Mouse (Mus musculus): Measurements from ENCODE around the gene Tmem59l. TPM values are rescaled to one million over a fixed set of nuclear protein-coding genes. Genes with fewer than 3 reads are reported as not detected.

Gene Tmem59l
- polyA plus RNA-seq, 1 experiment from 2014 or later, result 0.33 TPM

DNA sequence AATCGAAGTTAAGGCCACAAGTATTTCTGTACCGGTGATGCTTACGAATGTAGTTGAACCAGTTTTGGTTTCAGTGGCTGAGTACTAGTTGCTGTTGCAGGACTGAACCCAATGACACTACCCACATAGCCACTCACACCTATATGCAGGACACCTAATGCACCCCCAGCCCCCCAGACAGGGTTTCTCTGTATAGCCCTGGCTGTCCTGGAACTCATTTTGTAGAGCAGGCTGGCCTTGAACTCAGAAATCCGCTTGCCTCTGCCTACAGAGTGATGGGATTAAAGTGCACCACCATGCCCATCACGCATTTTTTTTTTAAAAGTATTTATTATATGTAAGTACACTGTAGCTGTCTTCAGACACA is 19.9 kb upstream of the Tmem59l start:
- Histone ChIP-seq H3K4me3 (replicated peaks) (peak overlapping the region; percentile 79), H3K9me3 (replicated peaks) (no peaks in the 10 kb centered on the region), H3K4me1 (replicated peaks) (peaks cover 79% of the 10 kb centered on the region), H3K4me2 (peak overlapping the region; percentile 93), H3K9ac (peak overlapping the region; percentile 89), H3K36me3 (peaks cover 29% of the 10 kb centered on the region), H3K27me3 (peaks cover 18% of the 10 kb centered on the region), H3K27ac (peak overlapping the region; percentile 95)
- no peak for ATAC-seq (ENCODE audit: low read depth)
- 41% methylated on average over 5 of the region's 5 CpGs for WGBS (ENCODE audit: insufficient replicate concordance)
- DNase-seq, result no peak

GRCm38 (mm10) chr8:70506328-70507026 is 19.3 kb upstream of the Tmem59l start, which contains the start of gene Rex1bd:
Gene Rex1bd, minus strand, starts transcription at chr8:70506752.
- ATAC-seq (ENCODE audit: low read depth) (peak; percentile 83), DNase-seq (peak; percentile 93)
- H3K4me2 ChIP-seq, result peak within 1 kb of the TSS; percentile 93
- no peaks in the 10 kb centered on the region for H3K9me3 ChIP-seq (replicated peaks)
- H3K9ac ChIP-seq, result peak within 1 kb of the TSS; percentile 89
- H3K4me3 ChIP-seq (replicated peaks), result peak within 1 kb of the TSS; percentile 79
- WGBS (ENCODE audit: insufficient replicate concordance), result under 1% methylated on average over 40 of the region's 40 CpGs
- peaks cover 79% of the 10 kb centered on the region for H3K4me1 ChIP-seq (replicated peaks)
- H3K36me3 ChIP-seq, result peaks cover 29% of the 10 kb centered on the region
- H3K27me3 ChIP-seq, result peaks cover 24% of the 10 kb centered on the region
- H3K27ac ChIP-seq, result peak within 1 kb of the TSS; percentile 95

DNA sequence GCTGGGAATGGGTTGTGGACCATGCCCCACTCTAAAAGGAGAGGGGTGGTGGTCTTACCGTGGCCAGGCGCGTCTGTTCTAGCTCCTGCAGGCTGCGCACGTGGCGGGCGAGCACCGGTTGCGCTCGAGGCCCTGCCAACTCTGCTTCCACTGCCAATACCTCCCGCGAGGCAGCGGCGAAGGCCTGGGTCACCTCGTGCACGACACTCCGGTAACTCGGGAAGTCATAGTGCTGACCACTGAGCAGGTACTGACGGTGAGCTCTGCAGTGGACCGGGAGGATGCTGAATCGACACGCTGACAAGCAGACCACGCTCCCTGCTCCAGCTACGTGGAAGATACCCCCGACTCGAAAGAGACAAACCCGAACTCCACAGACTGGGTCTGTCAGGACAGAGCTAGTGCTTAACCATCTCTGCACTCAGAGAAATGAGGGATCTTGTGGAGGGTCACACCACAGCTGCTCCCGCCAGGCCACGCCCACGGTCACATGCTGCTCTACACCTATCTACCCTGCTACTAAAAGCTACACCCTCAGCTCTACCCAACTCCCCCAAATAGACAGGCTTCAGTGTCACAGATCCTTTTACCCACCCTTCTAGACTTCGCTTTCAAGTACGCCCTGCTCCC is 18.7 kb upstream of the Tmem59l start:
- Histone ChIP-seq H3K4me3 (replicated peaks) (peak overlapping the region; percentile 79), H3K36me3 (peaks cover 29% of the 10 kb centered on the region), H3K9ac (peak overlapping the region; percentile 89), H3K27me3 (peaks cover 30% of the 10 kb centered on the region), H3K4me1 (replicated peaks) (peaks cover 82% of the 10 kb centered on the region), H3K27ac (peak overlapping the region; percentile 95), H3K4me2 (peak overlapping the region; percentile 93), H3K9me3 (replicated peaks) (no peaks in the 10 kb centered on the region)
- WGBS (ENCODE audit: insufficient replicate concordance), result 39% methylated on average over 32 of the region's 32 CpGs
- DNase-seq (no peak), ATAC-seq (ENCODE audit: low read depth) (peak; percentile 24)

GRCm38 (mm10) chr8:70504851-70505250 is 17.7 kb upstream of the Tmem59l start:
- ATAC-seq (ENCODE audit: low read depth) (no peak), DNase-seq (peak; percentile 74)
- H3K27ac ChIP-seq, result no peak overlapping the region
- H3K4me2 ChIP-seq, result peak overlapping the region; percentile 93
- no peaks in the 10 kb centered on the region for H3K9me3 ChIP-seq (replicated peaks)
- H3K27me3 ChIP-seq, result peaks cover 39% of the 10 kb centered on the region
- H3K36me3 ChIP-seq, result peaks cover 29% of the 10 kb centered on the region
- no peak overlapping the region for H3K4me3 ChIP-seq (replicated peaks)
- H3K4me1 ChIP-seq (replicated peaks), result peaks cover 91% of the 10 kb centered on the region
- 58% methylated on average over 3 of the region's 3 CpGs for WGBS (ENCODE audit: insufficient replicate concordance)
- H3K9ac ChIP-seq, result no peak overlapping the region

GRCm38 (mm10) chr8:70504291-70504716 is 17.1 kb upstream of the Tmem59l start:
- H3K36me3 ChIP-seq, result peaks cover 28% of the 10 kb centered on the region
- H3K4me1 ChIP-seq (replicated peaks), result peaks cover 94% of the 10 kb centered on the region
- no peak overlapping the region for H3K4me2 ChIP-seq
- no peaks in the 10 kb centered on the region for H3K9me3 ChIP-seq (replicated peaks)
- H3K27me3 ChIP-seq, result peaks cover 44% of the 10 kb centered on the region
- DNase-seq (no peak), ATAC-seq (ENCODE audit: low read depth) (no peak)
- 86% methylated on average over 16 of the region's 16 CpGs for WGBS (ENCODE audit: insufficient replicate concordance)
- no peak overlapping the region for H3K4me3 ChIP-seq (replicated peaks)
- no peak overlapping the region for H3K9ac ChIP-seq
- H3K27ac ChIP-seq, result no peak overlapping the region

DNA sequence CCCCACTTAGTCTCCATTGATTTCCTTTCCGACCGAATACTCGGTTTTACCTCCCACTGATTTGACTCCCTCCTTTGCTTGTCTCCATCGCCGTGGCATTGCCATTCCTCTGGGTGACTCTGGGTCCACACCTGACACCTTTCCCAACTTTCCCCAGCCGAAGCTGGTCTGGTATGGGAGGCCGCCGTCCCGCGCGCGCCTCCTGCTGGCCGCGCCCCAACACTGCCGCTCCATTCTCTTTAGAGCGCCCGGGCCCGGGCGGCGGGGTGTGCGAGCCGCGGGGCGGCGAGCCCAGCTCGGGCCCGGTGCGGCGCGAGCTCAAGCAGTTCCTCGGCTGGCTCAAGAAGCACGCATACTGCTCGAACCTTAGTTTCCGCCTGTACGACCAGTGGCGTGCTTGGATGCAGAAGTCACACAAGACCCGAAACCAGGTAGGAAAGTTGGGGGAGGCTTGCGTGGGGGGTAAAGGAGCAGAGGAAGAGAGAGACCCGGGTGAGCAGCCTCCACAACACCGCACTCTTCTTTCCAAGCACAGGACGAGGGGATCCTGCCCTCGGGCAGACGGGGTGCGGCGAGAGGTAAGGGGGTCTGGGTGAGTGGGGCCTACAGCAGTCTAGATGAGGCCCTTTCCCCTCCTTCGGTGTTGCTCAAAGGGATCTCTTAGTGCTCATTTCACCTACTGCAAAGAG is 16.0 kb upstream of the Tmem59l start:
- Histone ChIP-seq H3K9ac (peak overlapping the region; percentile 62), H3K27me3 (peaks cover 55% of the 10 kb centered on the region), H3K9me3 (replicated peaks) (no peaks in the 10 kb centered on the region), H3K4me2 (peak overlapping the region; percentile 72), H3K27ac (peak overlapping the region; percentile 21; the same call in 1 of the 2 replicates), H3K4me1 (replicated peaks) (peaks cover 94% of the 10 kb centered on the region), H3K4me3 (replicated peaks) (0 out of 2 replicates have a peak overlapping the region, but pooled peaks have one; percentile 2), H3K36me3 (peaks cover 17% of the 10 kb centered on the region)
- ATAC-seq (ENCODE audit: low read depth) (no peak), DNase-seq (peak; percentile 59)
- 18% methylated on average over 46 of the region's 46 CpGs for WGBS (ENCODE audit: insufficient replicate concordance)

DNA sequence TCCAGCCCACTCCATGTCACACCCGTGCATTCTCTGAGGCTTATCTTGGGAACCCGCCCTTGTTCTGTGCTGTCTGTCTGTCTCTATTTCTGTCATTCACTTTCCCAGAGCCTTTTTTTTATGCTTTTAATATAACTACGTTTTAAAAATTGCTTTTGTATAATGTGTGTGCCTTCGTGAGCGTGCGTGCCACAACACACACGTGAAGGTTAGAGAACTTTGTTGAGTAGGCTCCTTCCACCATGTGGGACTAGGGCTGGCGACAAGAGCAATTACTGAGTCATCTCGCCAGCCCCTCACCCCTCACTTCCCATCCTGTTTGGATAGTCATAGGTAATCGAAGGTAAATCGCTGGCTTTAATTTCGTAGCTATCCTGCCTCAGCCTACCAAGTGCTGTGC is 15.4 kb upstream of the Tmem59l start:
- Histone ChIP-seq H3K4me1 (replicated peaks) (peaks cover 89% of the 10 kb centered on the region), H3K4me2 (peak overlapping the region; percentile 72), H3K9me3 (replicated peaks) (no peaks in the 10 kb centered on the region), H3K36me3 (peaks cover 10% of the 10 kb centered on the region), H3K27me3 (peaks cover 62% of the 10 kb centered on the region), H3K27ac (no peak overlapping the region; the same call in 1 of the 2 replicates), H3K4me3 (replicated peaks) (peak overlapping the region; percentile 47), H3K9ac (peak overlapping the region; percentile 62)
- no peak for DNase-seq
- ATAC-seq (ENCODE audit: low read depth), result no peak
- 34% methylated on average over 12 of the region's 12 CpGs for WGBS (ENCODE audit: insufficient replicate concordance)

DNA sequence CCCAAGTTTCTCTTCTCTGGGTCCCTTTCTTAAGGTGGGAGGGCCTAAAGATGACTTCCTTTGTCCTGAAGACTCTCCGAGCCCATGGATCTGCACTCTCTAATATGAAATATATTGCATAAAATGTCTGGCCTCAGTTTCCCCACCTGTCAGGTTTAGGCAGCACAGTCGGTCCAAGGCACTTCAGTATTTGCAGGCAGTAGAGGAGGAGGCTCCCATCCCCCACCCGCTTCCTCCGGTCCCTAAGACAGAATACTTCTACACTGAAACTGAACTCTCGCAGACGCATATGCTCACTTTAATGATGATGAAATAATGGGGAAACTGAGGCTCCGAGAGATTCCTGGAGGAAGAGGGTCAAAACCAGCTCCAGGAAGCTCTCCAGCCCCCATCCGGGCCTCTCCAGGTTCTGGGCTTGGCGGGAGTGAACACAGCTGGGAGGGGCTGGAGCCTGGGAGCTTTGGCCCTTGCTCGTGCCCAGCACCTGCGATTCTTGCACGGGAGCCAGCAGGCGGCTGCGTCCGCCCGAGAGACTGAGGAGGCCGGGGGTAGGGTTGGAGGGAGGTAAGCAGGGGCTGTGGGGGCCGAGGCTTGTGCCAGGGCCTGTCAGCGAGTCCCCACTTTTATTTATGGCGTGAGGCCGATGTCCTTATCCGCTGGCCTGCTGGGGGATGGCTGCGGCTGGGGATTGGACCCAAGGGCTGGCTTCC is 14.8 kb upstream of the Tmem59l start:
- Histone ChIP-seq H3K4me2 (peak overlapping the region; percentile 72), H3K27ac (peak overlapping the region; percentile 84), H3K4me3 (replicated peaks) (peak overlapping the region; percentile 47), H3K9me3 (replicated peaks) (no peaks in the 10 kb centered on the region), H3K4me1 (replicated peaks) (peaks cover 83% of the 10 kb centered on the region), H3K36me3 (peaks cover 4% of the 10 kb centered on the region), H3K9ac (peak overlapping the region; percentile 62), H3K27me3 (peaks cover 67% of the 10 kb centered on the region)
- no peak for ATAC-seq (ENCODE audit: low read depth)
- WGBS (ENCODE audit: insufficient replicate concordance), result 17% methylated on average over 23 of the region's 23 CpGs
- DNase-seq, result no peak

- peak overlapping the region; percentile 84 for H3K27ac ChIP-seq
- H3K9me3 ChIP-seq (replicated peaks), result no peaks in the 10 kb centered on the region
- peaks cover 4% of the 10 kb centered on the region; the same call in 1 of the 2 replicates for H3K36me3 ChIP-seq
- H3K9ac ChIP-seq, result peak overlapping the region; percentile 62
- DNase-seq, result peak; percentile 79
- peak; percentile 86 for ATAC-seq (ENCODE audit: low read depth)
- H3K4me2 ChIP-seq, result peak overlapping the region; percentile 72
- peaks cover 81% of the 10 kb centered on the region for H3K27me3 ChIP-seq
- peak overlapping the region; percentile 47 for H3K4me3 ChIP-seq (replicated peaks)
- H3K4me1 ChIP-seq (replicated peaks), result peaks cover 76% of the 10 kb centered on the region
- WGBS (ENCODE audit: insufficient replicate concordance), result 3% methylated on average over 39 of the region's 39 CpGs
These were observed 13.5 kb upstream of the Tmem59l start for GRCm38 (mm10) chr8:70500386-70501301.

GRCm38 (mm10) chr8:70495771-70496062 is 8.6 kb upstream of the Tmem59l start:
- no peak overlapping the region for H3K4me3 ChIP-seq (replicated peaks)
- H3K27ac ChIP-seq, result no peak overlapping the region
- peaks cover 51% of the 10 kb centered on the region for H3K4me1 ChIP-seq (replicated peaks)
- H3K9ac ChIP-seq, result no peak overlapping the region
- 8% methylated on average over 12 of the region's 12 CpGs for WGBS (ENCODE audit: insufficient replicate concordance)
- no peaks in the 10 kb centered on the region for H3K36me3 ChIP-seq
- ATAC-seq (ENCODE audit: low read depth) (no peak), DNase-seq (no peak)
- H3K4me2 ChIP-seq, result no peak overlapping the region
- H3K27me3 ChIP-seq, result peaks cover 99% of the 10 kb centered on the region
- H3K9me3 ChIP-seq (replicated peaks), result no peaks in the 10 kb centered on the region
